Mouse (Mus musculus) kidney, adult 2 months (tissue): ENCODE results near the gene Wscd2. TPM values are rescaled to one million over a fixed set of nuclear protein-coding genes. Genes with fewer than 3 reads are reported as not detected.

Source experiments
- DNase-seq: peaks from one replicate; pipeline ENCODE4 v3.0.0; 2021
- H3K27ac ChIP-seq: fragments of 200-500 bp; 2 replicates; pipeline ENCODE4 v1.5.1; 2012; ENCODE audit warnings: low read depth, low read length, control low read depth, inconsistent platforms; ENCODE audit not compliant: insufficient read depth
- H3K27me3 ChIP-seq: fragments of 200-500 bp; replicated peaks from 2 replicates; pipeline ENCODE4 v1.6.1; 2012; ENCODE audit warnings: mild to moderate bottlenecking, moderate library complexity, low read length, inconsistent platforms; ENCODE audit not compliant: control insufficient read depth, insufficient read depth
- H3K36me3 ChIP-seq: fragments of 200-500 bp; 2 replicates; pipeline ENCODE4 v1.6.1; 2012; ENCODE audit warnings: mild to moderate bottlenecking, moderate library complexity, low read length, inconsistent platforms; ENCODE audit not compliant: control insufficient read depth, insufficient read depth
- H3K4me1 ChIP-seq: fragments of 200-500 bp; 2 replicates; pipeline ENCODE4 v1.6.1; 2011; ENCODE audit warnings: low read length; ENCODE audit not compliant: control insufficient read depth, insufficient read depth
- H3K4me3 ChIP-seq: fragments of 200-500 bp; 2 replicates; pipeline ENCODE4 v1.5.1; 2011; ENCODE audit warnings: mild to moderate bottlenecking, low read depth, low read length, control low read depth; ENCODE audit not compliant: insufficient read depth
- CTCF ChIP-seq: fragments of 200-500 bp; conservative IDR thresholded peaks from 2 replicates; pipeline ENCODE4 v1.5.1; 2011; ENCODE audit warnings: low read depth, mild to moderate bottlenecking, control low read depth, low read length, moderate library complexity, mixed read lengths; ENCODE audit not compliant: insufficient read depth, insufficient read length
- POLR2A ChIP-seq: fragments of 200-500 bp; IDR thresholded peaks from one replicate; pipeline ENCODE4 v1.6.1; 2011; ENCODE audit warnings: low read depth, low read length, control low read depth
- WGBS: fragments of 180-500 bp; shearing (Covaris S2); methylation state at CpG from one replicate; pipeline ENCODE4 v1.1.7; 2018; 5-methylcytosine and 5-hydroxymethylcytosine counted together
- polyA plus RNA-seq: library from polyadenylated mRNA; depleted of rRNA; stranded (reverse); fragments of >200 nt; gene quantifications from 2 replicates; pipeline ENCODE4 v1.2.3, GENCODE M21; 2012

Wscd2 gene
- polyA plus RNA-seq, 1 experiment, result 9.0 TPM

- Histone ChIP-seq H3K27ac (no peak overlapping the region), H3K4me3 (no peak overlapping the region), H3K36me3 (no peaks in the 10 kb centered on the region), H3K4me1 (no peaks in the 10 kb centered on the region), H3K27me3 (no peaks in the 10 kb centered on the region)
- DNase-seq, result peak; percentile 4
- WGBS, result 3% methylated on average over 8 of the region's 8 CpGs
- TF ChIP-seq CTCF (no peak), POLR2A (no peak)
These were observed 22.4 kb upstream of the Wscd2 start for GRCm38 (mm10) chr5:113467765-113468164.

DNA sequence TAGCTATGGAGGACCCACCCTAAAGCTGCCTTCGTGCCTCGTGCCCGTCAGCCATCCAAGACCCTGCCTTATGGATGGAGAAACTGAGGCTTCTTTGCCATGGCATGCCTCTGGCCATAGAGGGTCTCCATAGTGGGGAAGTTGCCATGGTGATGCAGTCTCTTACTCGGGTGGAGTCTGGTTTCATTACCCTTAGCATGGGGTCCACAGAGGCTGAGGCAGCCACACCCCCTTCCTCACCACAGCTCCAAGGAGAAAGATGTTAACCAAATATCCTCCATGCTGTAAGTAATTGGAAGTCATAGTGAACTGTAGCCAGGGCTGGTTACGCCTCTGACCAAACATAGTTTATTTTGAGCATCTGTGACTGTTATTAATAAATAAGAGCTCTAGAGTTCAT lies 21.5 kb upstream of the Wscd2 start:
- no peaks in the 10 kb centered on the region for H3K27me3 ChIP-seq
- H3K4me3 ChIP-seq, result no peak overlapping the region
- WGBS, result 68% methylated on average over 5 of the region's 5 CpGs
- H3K4me1 ChIP-seq, result no peaks in the 10 kb centered on the region
- no peak for DNase-seq
- TF ChIP-seq CTCF (no peak), POLR2A (no peak)
- H3K36me3 ChIP-seq, result no peaks in the 10 kb centered on the region
- no peak overlapping the region for H3K27ac ChIP-seq

- no peaks in the 10 kb centered on the region for H3K27me3 ChIP-seq
- H3K27ac ChIP-seq, result no peak overlapping the region
- no peaks in the 10 kb centered on the region for H3K36me3 ChIP-seq
- 63% methylated on average over 5 of the region's 5 CpGs for WGBS
- DNase-seq, result peak; percentile 31
- no peaks in the 10 kb centered on the region for H3K4me1 ChIP-seq
- TF ChIP-seq CTCF (no peak), POLR2A (no peak)
- H3K4me3 ChIP-seq, result no peak overlapping the region
These were observed 20.9 kb upstream of the Wscd2 start for GRCm38 (mm10) chr5:113469231-113469630.

- H3K4me3 ChIP-seq, result no peak overlapping the region
- no peak for DNase-seq
- H3K27ac ChIP-seq, result no peak overlapping the region
- H3K4me1 ChIP-seq, result no peaks in the 10 kb centered on the region
- WGBS, result 77% methylated on average over 5 of the region's 5 CpGs
- no peak for TF ChIP-seq POLR2A
- no peak for TF ChIP-seq CTCF
- H3K36me3 ChIP-seq, result no peaks in the 10 kb centered on the region
- no peaks in the 10 kb centered on the region for H3K27me3 ChIP-seq
These were observed 20.3 kb upstream of the Wscd2 start for GRCm38 (mm10) chr5:113469826-113470225.

DNA sequence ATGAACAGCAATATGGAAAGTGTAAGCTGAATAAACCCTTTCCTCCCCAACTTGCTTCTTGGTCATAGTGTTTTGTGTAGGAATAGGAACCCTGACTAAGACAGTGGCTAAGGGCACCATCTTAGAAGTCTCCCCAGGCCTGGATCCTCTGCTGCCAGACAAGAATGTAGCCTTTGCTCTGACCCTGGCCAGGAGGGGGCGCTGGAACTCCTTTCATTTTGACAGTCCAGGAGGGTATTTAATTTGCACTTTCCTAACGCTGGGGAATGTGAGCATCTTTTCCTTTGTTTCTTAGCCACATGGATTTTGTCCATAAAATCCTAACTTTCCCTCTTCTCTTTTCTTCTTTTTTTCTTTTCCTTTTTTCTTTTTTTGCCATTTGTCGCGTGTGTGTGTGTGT lies 18.7 kb upstream of the Wscd2 start:
- TF ChIP-seq POLR2A (no peak), CTCF (peak; percentile 65)
- peak; percentile 64 for DNase-seq
- H3K27ac ChIP-seq, result no peak overlapping the region
- 46% methylated on average over 4 of the region's 4 CpGs for WGBS
- H3K36me3 ChIP-seq, result no peaks in the 10 kb centered on the region
- H3K27me3 ChIP-seq, result no peaks in the 10 kb centered on the region
- no peaks in the 10 kb centered on the region for H3K4me1 ChIP-seq
- no peak overlapping the region for H3K4me3 ChIP-seq

GRCm38 (mm10) chr5:113472339-113472738 lies 17.8 kb upstream of the Wscd2 start:
- TF ChIP-seq POLR2A, result no peak
- TF ChIP-seq CTCF, result no peak

DNA sequence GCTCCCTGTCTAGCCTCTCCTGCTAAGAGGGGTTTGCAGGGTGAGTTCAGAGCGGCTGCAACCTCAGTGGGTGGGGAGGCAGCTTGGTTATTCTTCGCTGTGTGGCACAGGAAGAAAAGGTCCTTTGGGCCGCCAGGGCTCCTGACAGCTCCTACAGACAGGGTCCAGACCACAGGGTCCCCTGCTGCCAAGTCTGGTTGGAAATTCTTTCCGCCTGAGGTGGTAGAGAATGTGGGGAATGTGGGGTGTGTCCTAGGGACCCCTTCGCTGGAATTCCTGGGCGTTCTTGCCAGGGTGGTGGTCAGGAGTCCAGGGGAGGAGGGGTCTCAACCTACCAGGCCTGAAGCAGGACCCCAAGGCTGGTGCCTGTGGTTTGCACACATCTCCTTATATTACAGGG lies 13.3 kb upstream of the Wscd2 start:
- TF ChIP-seq CTCF (no peak), POLR2A (no peak)
- no peaks in the 10 kb centered on the region; the same call in 1 of the 2 replicates for H3K4me1 ChIP-seq
- DNase-seq, result no peak
- H3K27me3 ChIP-seq, result no peaks in the 10 kb centered on the region
- no peaks in the 10 kb centered on the region for H3K36me3 ChIP-seq
- WGBS, result 38% methylated on average over 6 of the region's 6 CpGs
- H3K4me3 ChIP-seq, result no peak overlapping the region
- H3K27ac ChIP-seq, result no peak overlapping the region

More at GRCm38 (mm10) chr5:113472339-113472738, 17.8 kb upstream of the Wscd2 start:
- DNase-seq, result no peak
- H3K36me3 ChIP-seq, result no peaks in the 10 kb centered on the region
- no peak overlapping the region for H3K27ac ChIP-seq
- no peak overlapping the region for H3K4me3 ChIP-seq
- WGBS, result 78% methylated on average over 7 of the region's 7 CpGs
- H3K27me3 ChIP-seq, result no peaks in the 10 kb centered on the region
- no peaks in the 10 kb centered on the region for H3K4me1 ChIP-seq
